Mouse (Mus musculus): ENCODE data around the gene Gm3500. TPM values are rescaled to one million over a fixed set of nuclear protein-coding genes. Genes with fewer than 3 reads are reported as not detected.
"Not testable (repeated sequence)": the region's sequence is repeated elsewhere in the genome, so short reads cannot be mapped to it uniquely, and the experiment has no call there.

Gm3500 gene
- not detected in 2 replicates for polyA plus RNA-seq (2012)

DNA sequence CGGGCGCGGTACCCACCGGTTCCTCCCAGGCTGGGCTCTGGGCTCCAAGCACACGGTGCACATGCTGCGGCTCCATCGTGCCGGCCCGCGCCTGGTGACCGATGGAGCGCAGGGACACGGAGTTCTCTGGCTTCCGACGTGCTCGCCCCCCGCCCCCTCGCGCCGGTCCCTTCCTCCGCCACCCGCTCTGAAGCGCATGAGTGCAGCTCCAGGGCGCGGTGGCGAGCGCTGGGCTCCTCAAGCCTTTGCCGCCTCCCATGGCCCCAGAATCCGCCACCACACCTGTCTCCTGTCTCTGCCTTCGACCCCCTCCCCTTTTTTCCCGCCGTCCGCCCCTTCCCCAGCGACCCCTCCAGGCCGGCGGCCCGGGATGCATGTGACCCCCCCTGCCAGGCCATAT, at the start of gene Gm3500:
TSS of gene Gm3500 (minus strand) at position 101 of the 400 bp plus-strand sequence.
- TF ChIP-seq GATA1 (IDR thresholded peaks at IDR 0.05; ENCODE audit: low read length): not testable (repeated sequence)

DNA sequence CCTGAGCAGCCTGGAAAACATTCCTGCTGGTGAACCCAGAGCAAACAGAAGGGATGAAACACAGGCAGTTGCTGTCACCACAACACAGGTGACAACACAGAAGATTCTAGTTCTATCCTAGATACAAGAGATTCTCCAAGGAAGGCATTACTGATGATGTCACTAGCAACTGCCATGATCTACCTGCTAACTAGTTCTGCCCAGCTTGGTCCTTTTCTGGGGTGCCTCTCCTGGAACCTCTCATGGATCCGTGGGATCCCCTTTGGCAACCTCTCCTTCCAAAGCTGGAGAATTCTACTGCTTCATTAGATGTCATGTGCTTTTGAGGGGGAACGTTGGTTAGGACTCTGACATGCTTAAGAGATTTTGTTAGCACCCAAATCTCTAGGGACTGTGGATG, 54.0 kb downstream of the Gm3500 start, which contains the start of gene Gm3542:
TSS of gene Gm3542 (minus strand) at position 101 of the 400 bp plus-strand sequence.
- TF ChIP-seq GATA1 (IDR thresholded peaks at IDR 0.05; ENCODE audit: low read length): not testable (repeated sequence)

Other genes with a start within 250 kb of the Gm3500 start
- not detected in 2 replicates for gene Gm3317, start 224.5 kb downstream of the Gm3500 start, polyA plus RNA-seq (2012)
- not detected in 2 replicates for gene Gm8271, start 203.3 kb downstream of the Gm3500 start, polyA plus RNA-seq (2012)
- gene Gm3526, start 128.5 kb downstream of the Gm3500 start, polyA plus RNA-seq (2012): not detected in 2 replicates
- gene Gm3542, start 54.1 kb downstream of the Gm3500 start, polyA plus RNA-seq (2012): not detected in 2 replicates
- not detected in 2 replicates for gene Gm3194, start 66.4 kb upstream of the Gm3500 start, polyA plus RNA-seq (2012)
- gene Gm8246, start 88.8 kb upstream of the Gm3500 start, polyA plus RNA-seq (2012): not detected in 2 replicates
- not detected in 2 replicates for gene Gm3187, start 95.2 kb upstream of the Gm3500 start, polyA plus RNA-seq (2012)
- not detected in 2 replicates for gene Gm3488, start 112.6 kb upstream of the Gm3500 start, polyA plus RNA-seq (2012)
- gene Gm3532, start 149.4 kb upstream of the Gm3500 start, polyA plus RNA-seq (2012): not detected in 2 replicates
- not detected in 2 replicates for gene Gm8265, start 244.0 kb upstream of the Gm3500 start, polyA plus RNA-seq (2012)

Measured in G1E-ER4 (cell line).